Comparison of ENCODE assay signal across 15 mouse cellular contexts in the genomic region with DNA sequence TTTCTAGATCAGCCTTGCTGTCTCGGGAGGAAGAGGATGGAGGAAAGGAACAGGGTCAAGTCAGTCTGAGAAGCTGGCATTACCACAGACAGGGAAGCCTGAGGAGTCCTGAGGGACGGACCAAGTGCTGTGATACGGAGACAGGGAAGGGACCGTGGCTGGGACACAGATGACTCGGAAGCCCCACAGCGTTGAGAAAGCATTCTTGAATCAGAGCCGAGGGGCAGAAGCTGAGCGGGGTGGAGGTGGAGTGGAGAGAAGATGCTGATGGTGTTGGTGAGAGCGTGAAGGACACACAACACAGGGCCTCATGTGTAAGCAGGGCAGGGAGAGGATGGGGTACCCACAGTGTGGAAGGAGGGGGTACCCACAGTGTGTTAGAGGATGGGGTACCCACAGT. TPM values are rescaled to one million over a fixed set of nuclear protein-coding genes. Genes with fewer than 3 reads are reported as not detected.
DNase-seq lines count a peak whose midpoint lies in the region; ATAC-seq and TF ChIP-seq lines count a peak whose summit lies in the region.
"Had no signal": no experiment of that assay in that cellular context is flagged by ENCODE, and none has a peak within 500 bp of the region (broad histone marks: within the 10 kb centered on the region; RNA-seq: fewer than 3 reads in every experiment).

No protein-coding gene starts in this region.

- H3K9me3 ChIP-seq in heart, embryonic 13.5 days, result no peaks in the 10 kb centered on the region
- no peaks in the 10 kb centered on the region for H3K9me3 ChIP-seq in lung, postnatal 0 days (ENCODE audit: low read length)
- no peaks in the 10 kb centered on the region for H3K9me3 ChIP-seq in liver, postnatal 0 days (ENCODE audit: low read length)
- H3K9me3 ChIP-seq: limb, embryonic 12.5 days had no signal

- peaks cover 100% of the 10 kb centered on the region for H3K4me1 ChIP-seq in heart, embryonic 13.5 days
- H3K4me1 ChIP-seq in lung, postnatal 0 days (ENCODE audit: insufficient read depth, low read depth, low read length), result peaks cover 6% of the 10 kb centered on the region; the same call in 1 of the 2 replicates
- peaks cover 85% of the 10 kb centered on the region for H3K4me1 ChIP-seq in liver, postnatal 0 days (ENCODE audit: insufficient read depth)

- intact Hi-C loops in heart, postnatal 25 days (cut with DNase I), result no loop called here

- ATAC-seq in heart, embryonic 13.5 days (ENCODE audit: extremely low read depth, insufficient number of reproducible peaks, low FRiP score, low TSS enrichment), result no peak
- no peak for ATAC-seq in lung, postnatal 0 days
- no peak for ATAC-seq in liver, postnatal 0 days
- ATAC-seq: inflammation-experienced regulatory T-cells, adult 6 months had no signal

- no peaks in the 10 kb centered on the region for H3K27me3 ChIP-seq in heart, embryonic 13.5 days (replicated peaks)
- no peaks in the 10 kb centered on the region for H3K27me3 ChIP-seq in lung, postnatal 0 days (replicated peaks; ENCODE audit: insufficient read depth, low read length)
- H3K27me3 ChIP-seq in liver, postnatal 0 days (ENCODE audit: insufficient read depth, low read length), result no peaks in the 10 kb centered on the region

- H3K27ac ChIP-seq in heart, embryonic 13.5 days (replicated peaks), result peak overlapping the region; percentile 96
- H3K27ac ChIP-seq in lung, postnatal 0 days (ENCODE audit: low read length), result 0 out of 2 replicates have a peak overlapping the region, but pooled peaks have one; percentile 6
- H3K27ac ChIP-seq in liver, postnatal 0 days (ENCODE audit: low read depth), result peak overlapping the region; percentile 36

- H3K4me2 ChIP-seq in heart, embryonic 13.5 days, result peak overlapping the region; percentile 43; the same call in 1 of the 2 replicates
- H3K4me2 ChIP-seq in lung, postnatal 0 days (replicated peaks; ENCODE audit: low read depth, low read length), result no peak overlapping the region
- peak overlapping the region; percentile 65; the same call in 1 of the 2 replicates for H3K4me2 ChIP-seq in liver, postnatal 0 days (ENCODE audit: low read depth, low read length)
- H3K4me2 ChIP-seq: limb, embryonic 12.5 days had no signal

- peaks cover 19% of the 10 kb centered on the region for H3K36me3 ChIP-seq in heart, embryonic 13.5 days
- no peaks in the 10 kb centered on the region for H3K36me3 ChIP-seq in lung, postnatal 0 days (ENCODE audit: insufficient read depth, low read length)
- H3K36me3 ChIP-seq in liver, postnatal 0 days (replicated peaks; ENCODE audit: insufficient read depth, low read length), result peaks cover 25% of the 10 kb centered on the region
- H3K36me3 ChIP-seq: limb, embryonic 12.5 days had no signal

- no peak for TF ChIP-seq CTCF in lung, postnatal 0 days (IDR thresholded peaks at IDR 0.05)
- no peak for TF ChIP-seq CTCF in liver, postnatal 0 days (IDR thresholded peaks at IDR 0.05; ENCODE audit: low read depth)

- no peak for DNase-seq in heart, postnatal 25 days (ENCODE audit: low spot score)
- no peak for DNase-seq in lung, postnatal 0 days (ENCODE audit: low spot score)
- DNase-seq in lung, postnatal 14 days, result no peak
- peak; percentile 28 for DNase-seq in NIH3T3 (ENCODE audit: low read depth)
- no peak for DNase-seq in liver, postnatal 0 days
- DNase-seq in thymus, postnatal 0 days (ENCODE audit: low spot score), result no peak
- DNase-seq: adrenal gland, adult 8-10 months; gastrocnemius, postnatal 36 days; kidney, postnatal 10 days; lung, postnatal 4 days; right cerebral cortex, postnatal 25 days; thymus, postnatal 36 days had no signal

- H3K9ac ChIP-seq in heart, embryonic 13.5 days, result peak overlapping the region; percentile 73
- no peak overlapping the region for H3K9ac ChIP-seq in lung, postnatal 0 days (replicated peaks; ENCODE audit: low read depth)
- H3K9ac ChIP-seq in liver, postnatal 0 days (replicated peaks), result no peak overlapping the region; the same call in 1 of the 2 replicates

- no peak for TF ChIP-seq EP300 in lung, postnatal 0 days (IDR thresholded peaks at IDR 0.05)
- TF ChIP-seq EP300 in liver, postnatal 0 days (IDR thresholded peaks at IDR 0.05; ENCODE audit: low read depth), result no peak

- no peak overlapping the region for H3K4me3 ChIP-seq in heart, embryonic 13.5 days
- no peak overlapping the region for H3K4me3 ChIP-seq in lung, postnatal 0 days (ENCODE audit: low read depth, low read length)
- no peak overlapping the region for H3K4me3 ChIP-seq in liver, postnatal 0 days (ENCODE audit: low read depth, low read length)
- H3K4me3 ChIP-seq: limb, embryonic 12.5 days had no signal

- 26% methylated on average over 9 of the region's 9 CpGs for WGBS in heart, embryonic 13.5 days
- 51% methylated on average over 9 of the region's 9 CpGs for WGBS in lung, postnatal 0 days
- WGBS in liver, postnatal 0 days (ENCODE audit: insufficient replicate concordance), result 71% methylated on average over 9 of the region's 9 CpGs

RNA-seq across cellular contexts. Expression of a gene that starts 13.4 kb away (rescaled TPM):
- 3.8 TPM in 2 replicates for polyA plus RNA-seq in heart, embryonic 13.5 days (2015; fragmentation: Nextera tagmentation; extraction: Ambion mirVana)
- 10 to 100 TPM; 21.3 to 22.6 TPM for total RNA-seq in heart, postnatal 25 days (2021)
- polyA plus RNA-seq in lung, postnatal 0 days (2015; fragmentation: Nextera tagmentation; extraction: Ambion mirVana), result 1.5 and 1.7 TPM in 2 replicates
- 5.7 and 6.9 TPM in 2 replicates for polyA plus RNA-seq in liver, postnatal 0 days (2015; fragmentation: Nextera tagmentation; extraction: Ambion mirVana)
- polyA plus RNA-seq in thymus, postnatal 0 days (2015; fragmentation: Nextera tagmentation; extraction: Ambion mirVana), result 3.9 and 5.4 TPM in 2 replicates

Comparison
In these comparisons a context has a peak if more than half of its experiments do, and no peak if none do; other contexts are left out.
1. H3K27ac ChIP-seq: peak in every context shown above with its lines; median percentile 96 in heart, embryonic 13.5 days; 36 in liver, postnatal 0 days; 6 in lung, postnatal 0 days.